Mouse (Mus musculus): ENCODE results near the gene Myo18b. TPM values are rescaled to one million over a fixed set of nuclear protein-coding genes. Genes with fewer than 3 reads are reported as not detected.

Gene Myo18b
- total and polyA plus RNA-seq, 3 experiments, result not detected

DNA sequence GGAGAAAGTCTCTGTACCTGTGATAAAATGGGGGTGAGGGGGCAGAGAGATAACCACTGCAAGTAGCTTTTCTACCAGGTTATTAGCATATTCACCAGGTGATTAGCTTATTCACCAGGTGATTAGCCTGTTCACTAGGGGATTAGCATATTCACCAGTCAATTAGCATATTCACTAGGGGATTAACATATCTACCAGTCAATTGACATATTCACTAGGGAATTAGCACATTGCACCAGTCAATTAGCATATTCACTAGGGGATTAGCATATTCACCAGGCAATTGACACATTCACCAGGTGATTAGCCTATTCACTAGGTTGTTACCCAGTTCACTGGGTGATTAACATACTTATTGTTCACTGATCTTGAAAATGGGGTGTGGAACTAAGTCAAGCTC, 186.3 kb downstream of the Myo18b start:
- Histone ChIP-seq H3K27me3 (replicated peaks) (no peaks in the 10 kb centered on the region), H3K9ac (ENCODE audit: insufficient read depth, low read depth) (no peak overlapping the region), H3K36me3 (replicated peaks in 1 of 2; ENCODE audit: control insufficient read depth in 1 of 2, insufficient read depth in 1 of 2, low read length in 1 of 2) (no peaks in the 10 kb centered on the region), H3K79me2 (replicated peaks; ENCODE audit: control insufficient read depth, extremely low read depth, insufficient read depth, poor library complexity, severe bottlenecking) (no peaks in the 10 kb centered on the region), H3K4me2 (ENCODE audit: insufficient read depth, low read depth, poor library complexity, severe bottlenecking) (no peak overlapping the region), H3K4me1 (ENCODE audit: control insufficient read depth in 1 of 2, insufficient read depth in 2 of 2) (no peaks in the 10 kb centered on the region), H3K27ac (ENCODE audit: insufficient read depth, low read depth) (no peak overlapping the region), H3K9me3 (replicated peaks; ENCODE audit: low read length) (peaks cover 79% of the 10 kb centered on the region), H3K4me3 (replicated peaks in 1 of 3; ENCODE audit: low read depth in 2 of 3, low read length in 2 of 3, poor library complexity in 1 of 3) (no peak overlapping the region)
- no peak for TF ChIP-seq POLR2AphosphoS2 (IDR thresholded peaks at IDR 0.05; ENCODE audit: low read depth, low read length)
- TF ChIP-seq MAZ (IDR thresholded peaks at IDR 0.05; ENCODE audit: low read depth, low read length), result no peak
- no peak for TF ChIP-seq CHD1 (IDR thresholded peaks at IDR 0.05; ENCODE audit: low read depth, low read length)
- TF ChIP-seq NELFE (IDR thresholded peaks at IDR 0.05; ENCODE audit: low read depth, low read length), result no peak
- no peak for TF ChIP-seq CTCF (conservative IDR thresholded peaks at IDR 0.05 in 1 of 2, IDR thresholded peaks at IDR 0.05 in 1 of 2; ENCODE audit: low read depth in 2 of 2, low read length in 2 of 2)
- no peak for TF ChIP-seq RAD21 (IDR thresholded peaks at IDR 0.05; ENCODE audit: low read depth, low read length)
- TF ChIP-seq MYC (IDR thresholded peaks at IDR 0.05; ENCODE audit: low read depth, low read length), result no peak
- no peak for TF ChIP-seq SMC3 (IDR thresholded peaks at IDR 0.05; ENCODE audit: low read depth, low read length)
- no peak for TF ChIP-seq MEF2A (IDR thresholded peaks at IDR 0.05; ENCODE audit: borderline replicate concordance, low read depth, low read length)
- no peak for TF ChIP-seq HCFC1 (IDR thresholded peaks at IDR 0.05; ENCODE audit: low read depth, low read length)
- TF ChIP-seq IRF4 (IDR thresholded peaks at IDR 0.05; ENCODE audit: low read depth, low read length), result no peak
- TF ChIP-seq E2F4 (IDR thresholded peaks at IDR 0.05; ENCODE audit: insufficient replicate concordance, low read depth, low read length), result no peak
- no peak for TF ChIP-seq ZC3H11A (IDR thresholded peaks at IDR 0.05; ENCODE audit: low read depth, low read length)
- no peak for TF ChIP-seq TBP (conservative IDR thresholded peaks at IDR 0.05; ENCODE audit: low read depth, low read length)
- no peak for TF ChIP-seq ELF1 (IDR thresholded peaks at IDR 0.05; ENCODE audit: low read depth, low read length)
- no peak for TF ChIP-seq ZKSCAN1 (IDR thresholded peaks at IDR 0.05; ENCODE audit: borderline replicate concordance, low read depth, low read length)
- TF ChIP-seq PAX5 (IDR thresholded peaks at IDR 0.05; ENCODE audit: low read length), result no peak
- no peak for TF ChIP-seq MXI1 (IDR thresholded peaks at IDR 0.05; ENCODE audit: low read depth, low read length)
- no peak for TF ChIP-seq USF1 (IDR thresholded peaks at IDR 0.05; ENCODE audit: low read depth, low read length)
- no peak for TF ChIP-seq MAFK (IDR thresholded peaks at IDR 0.05; ENCODE audit: insufficient replicate concordance, low read length)
- in situ Hi-C loops (cut with MboI; ENCODE audit: low pct_ligation_motif_present, low pct_unique_long_range_greater_than_20kb, low sequenced_read_pairs), result no loop called here
- DNase-seq (ENCODE audit: extremely low read depth), result no peak
- dilution Hi-C loops (cut with MboI; ENCODE audit: extremely low pct_ligation_motif_present, extremely low pct_unique_long_range_greater_than_20kb, low sequenced_read_pairs), result no loop called here

DNA sequence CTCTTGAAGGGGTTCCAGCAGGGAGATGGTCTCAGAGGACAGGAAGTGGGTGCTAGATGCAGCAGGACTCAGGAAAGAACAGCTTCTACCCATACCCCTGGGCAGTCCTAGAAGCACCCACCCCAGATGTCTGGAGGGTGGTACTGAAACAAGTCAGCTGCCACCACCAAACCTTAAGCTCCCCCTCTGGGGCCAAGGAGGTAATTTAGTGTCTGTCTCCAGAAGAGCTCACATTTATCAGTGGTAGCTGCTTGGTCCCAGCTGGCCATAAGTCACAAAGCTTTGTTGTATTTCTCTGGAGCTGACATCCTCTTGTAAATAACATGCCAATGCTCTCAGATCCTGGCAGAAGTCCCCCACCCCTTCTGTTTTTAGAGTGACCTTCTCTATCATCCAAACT, 187.7 kb downstream of the Myo18b start:
- Histone ChIP-seq H3K4me2 (ENCODE audit: insufficient read depth, low read depth, poor library complexity, severe bottlenecking) (no peak overlapping the region), H3K9ac (ENCODE audit: insufficient read depth, low read depth) (no peak overlapping the region), H3K79me2 (replicated peaks; ENCODE audit: control insufficient read depth, extremely low read depth, insufficient read depth, poor library complexity, severe bottlenecking) (no peaks in the 10 kb centered on the region), H3K4me3 (replicated peaks in 1 of 3; ENCODE audit: low read depth in 2 of 3, low read length in 2 of 3, poor library complexity in 1 of 3) (no peak overlapping the region), H3K36me3 (replicated peaks in 1 of 2; ENCODE audit: control insufficient read depth in 1 of 2, insufficient read depth in 1 of 2, low read length in 1 of 2) (no peaks in the 10 kb centered on the region), H3K9me3 (replicated peaks; ENCODE audit: low read length) (peaks cover 84% of the 10 kb centered on the region), H3K4me1 (ENCODE audit: control insufficient read depth in 1 of 2, insufficient read depth in 2 of 2) (no peaks in the 10 kb centered on the region), H3K27ac (ENCODE audit: insufficient read depth, low read depth) (no peak overlapping the region), H3K27me3 (replicated peaks) (no peaks in the 10 kb centered on the region)
- dilution Hi-C loops (cut with MboI; ENCODE audit: extremely low pct_ligation_motif_present, extremely low pct_unique_long_range_greater_than_20kb, low sequenced_read_pairs), result no loop called here
- in situ Hi-C loops (cut with MboI; ENCODE audit: low pct_ligation_motif_present, low pct_unique_long_range_greater_than_20kb, low sequenced_read_pairs), result no loop called here
- no peak for DNase-seq (ENCODE audit: extremely low read depth)
- no peak for TF ChIP-seq SMC3 (IDR thresholded peaks at IDR 0.05; ENCODE audit: low read depth, low read length)
- TF ChIP-seq IRF4 (IDR thresholded peaks at IDR 0.05; ENCODE audit: low read depth, low read length), result no peak
- no peak for TF ChIP-seq TCF12 (IDR thresholded peaks at IDR 0.05; ENCODE audit: low read depth, low read length)
- no peak for TF ChIP-seq PAX5 (IDR thresholded peaks at IDR 0.05; ENCODE audit: low read length)
- no peak for TF ChIP-seq CTCF (conservative IDR thresholded peaks at IDR 0.05 in 1 of 2, IDR thresholded peaks at IDR 0.05 in 1 of 2; ENCODE audit: low read depth in 2 of 2, low read length in 2 of 2)
- no peak for TF ChIP-seq CHD1 (IDR thresholded peaks at IDR 0.05; ENCODE audit: low read depth, low read length)
- TF ChIP-seq MAFK (IDR thresholded peaks at IDR 0.05; ENCODE audit: insufficient replicate concordance, low read length), result no peak
- TF ChIP-seq RAD21 (IDR thresholded peaks at IDR 0.05; ENCODE audit: low read depth, low read length), result no peak
- TF ChIP-seq ZKSCAN1 (IDR thresholded peaks at IDR 0.05; ENCODE audit: borderline replicate concordance, low read depth, low read length), result no peak
- no peak for TF ChIP-seq NELFE (IDR thresholded peaks at IDR 0.05; ENCODE audit: low read depth, low read length)
- no peak for TF ChIP-seq ZMIZ1 (IDR thresholded peaks at IDR 0.05; ENCODE audit: low read depth, low read length)
- TF ChIP-seq ZC3H11A (IDR thresholded peaks at IDR 0.05; ENCODE audit: low read depth, low read length), result no peak
- TF ChIP-seq ELF1 (IDR thresholded peaks at IDR 0.05; ENCODE audit: low read depth, low read length), result no peak
- no peak for TF ChIP-seq GABPA (IDR thresholded peaks at IDR 0.05; ENCODE audit: insufficient replicate concordance, low read depth, low read length)
- TF ChIP-seq USF2 (conservative IDR thresholded peaks at IDR 0.05; ENCODE audit: low read depth, low read length), result no peak
- no peak for TF ChIP-seq MAZ (IDR thresholded peaks at IDR 0.05; ENCODE audit: low read depth, low read length)
- TF ChIP-seq CHD2 (IDR thresholded peaks at IDR 0.05; ENCODE audit: low read length), result no peak
- no peak for TF ChIP-seq NRF1 (IDR thresholded peaks at IDR 0.05; ENCODE audit: low read depth, low read length)
- no peak for TF ChIP-seq EP300 (IDR thresholded peaks at IDR 0.05; ENCODE audit: low read length)
